Mouse (Mus musculus): ENCODE results near the gene Olfr1532-ps1. TPM values are rescaled to one million over a fixed set of nuclear protein-coding genes. Genes with fewer than 3 reads are reported as not detected.
"Not testable (repeated sequence)": the region's sequence is repeated elsewhere in the genome, so short reads cannot be mapped to it uniquely, and the experiment has no call there.

Olfr1532-ps1 gene
- total RNA-seq (2021): not detected
- long read RNA-seq: 0 reads

DNA sequence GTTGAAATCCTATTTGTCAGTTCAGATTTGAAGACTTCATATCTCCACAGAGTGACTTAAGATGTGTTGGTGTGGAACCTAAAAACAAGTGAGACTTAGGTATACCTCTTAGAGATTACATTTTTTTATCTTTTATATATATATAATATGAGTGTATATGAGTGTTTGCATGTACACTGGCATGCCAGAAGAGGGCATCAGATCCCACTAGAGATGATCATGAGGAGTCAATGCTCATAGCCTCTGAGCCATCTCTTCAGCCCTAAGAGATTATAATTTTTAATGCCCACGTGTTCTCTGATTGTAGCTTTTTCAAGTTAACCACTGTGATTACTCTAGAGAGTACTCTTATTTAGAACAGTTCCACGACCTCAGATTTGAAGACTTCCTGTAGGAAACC, at the start of gene Olfr1532-ps1:
Gene Olfr1532-ps1 (plus strand): TSS at position 326 of the 400 bp plus-strand sequence.
- no peak for DNase-seq (ENCODE audit: low spot score in 2 of 2)

DNA sequence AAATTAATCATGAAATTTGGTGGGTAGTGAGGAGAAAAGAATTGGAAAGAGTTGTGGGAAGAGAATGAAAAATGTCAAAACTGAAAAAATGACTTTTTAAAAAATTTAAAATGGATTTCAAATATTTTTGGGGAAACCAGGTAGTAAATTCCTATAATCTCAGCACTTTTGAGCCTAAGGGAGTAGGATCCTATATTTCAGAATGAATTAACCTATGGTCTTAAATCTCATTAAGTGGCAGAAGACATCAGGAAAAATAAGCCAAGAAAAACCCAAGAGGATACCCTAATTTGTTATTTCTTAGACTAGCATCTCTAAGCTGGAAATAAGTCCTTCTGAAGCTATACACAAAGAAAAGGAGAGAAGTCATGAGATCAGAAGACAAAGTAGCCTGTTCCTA, 44.9 kb upstream of the Olfr1532-ps1 start, which contains the start of gene Olfr704:
Gene Olfr704 (plus strand): TSS at position 301 of the 400 bp plus-strand sequence.
- DNase-seq (ENCODE audit: low spot score in 2 of 2): no peak

DNA sequence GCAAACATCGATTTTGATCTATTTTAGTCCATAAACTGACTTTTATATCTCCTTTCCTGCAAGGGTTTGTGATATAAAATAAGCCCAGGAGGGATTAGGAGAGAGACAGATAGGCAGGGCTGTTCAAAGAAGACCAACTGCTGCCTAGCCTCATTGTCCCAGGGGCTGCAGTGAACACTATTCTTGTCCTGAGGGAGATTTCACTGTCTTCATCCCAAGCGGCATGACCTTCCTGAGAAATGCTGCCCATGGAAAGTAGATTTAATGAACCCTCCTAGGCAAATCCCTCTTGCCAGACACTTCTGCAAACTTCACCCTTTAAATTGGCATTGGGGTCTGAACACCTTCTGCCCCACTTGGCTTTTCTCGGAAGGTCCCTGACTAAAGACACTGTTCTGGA, 31.0 kb upstream of the Olfr1532-ps1 start, which contains the start of gene Olfr705:
Gene Olfr705 (minus strand): TSS at position 101 of the 400 bp plus-strand sequence.
- no peak for DNase-seq (ENCODE audit: low spot score in 2 of 2)

DNA sequence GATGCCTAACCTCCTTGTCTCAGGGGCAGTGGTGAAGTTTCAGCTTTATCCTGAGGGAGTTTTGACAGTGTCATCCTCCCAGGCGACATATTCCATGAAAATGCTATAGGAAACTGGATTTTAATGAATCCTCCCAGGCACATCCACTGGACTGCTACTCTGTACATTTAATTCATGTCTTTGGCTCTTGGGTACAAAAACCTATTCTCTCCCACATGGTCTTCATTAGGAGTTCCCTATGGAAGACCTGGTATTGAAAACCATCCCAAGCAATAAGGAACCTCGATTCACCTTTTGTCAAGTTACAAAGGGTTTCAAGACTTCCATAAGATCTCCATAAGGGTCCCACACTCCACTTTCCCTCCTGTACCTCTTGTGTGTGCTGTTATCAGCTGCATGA, 19.7 kb upstream of the Olfr1532-ps1 start, which contains the start of gene Olfr706:
Gene Olfr706 (minus strand): TSS at position 101 of the 400 bp plus-strand sequence.
- no peak for DNase-seq (ENCODE audit: low spot score in 2 of 2)

DNA sequence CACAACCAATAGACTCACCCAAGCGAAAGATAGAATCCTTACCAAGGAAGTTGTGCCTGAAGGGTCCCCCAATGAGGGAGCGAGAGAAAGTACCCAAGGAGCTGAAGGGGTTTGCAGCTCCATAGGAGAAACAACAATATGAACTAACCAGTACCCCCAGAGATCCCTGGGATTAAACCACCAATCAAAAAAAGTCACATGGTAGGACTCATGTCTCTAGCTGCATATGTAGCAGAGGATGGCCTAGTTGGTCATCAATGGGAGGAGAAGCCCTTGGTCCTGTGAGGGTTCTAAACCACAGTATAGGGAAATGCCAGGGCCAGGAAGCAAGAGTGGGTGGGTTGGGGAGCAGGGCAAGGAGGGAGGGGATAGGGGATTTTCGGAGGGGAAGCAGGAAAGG, 6.7 kb upstream of the Olfr1532-ps1 start, which contains the start of gene Olfr707:
Gene Olfr707 (minus strand): TSS at position 101 of the 400 bp plus-strand sequence.
- DNase-seq (ENCODE audit: low spot score in 2 of 2): not testable (repeated sequence)

DNA sequence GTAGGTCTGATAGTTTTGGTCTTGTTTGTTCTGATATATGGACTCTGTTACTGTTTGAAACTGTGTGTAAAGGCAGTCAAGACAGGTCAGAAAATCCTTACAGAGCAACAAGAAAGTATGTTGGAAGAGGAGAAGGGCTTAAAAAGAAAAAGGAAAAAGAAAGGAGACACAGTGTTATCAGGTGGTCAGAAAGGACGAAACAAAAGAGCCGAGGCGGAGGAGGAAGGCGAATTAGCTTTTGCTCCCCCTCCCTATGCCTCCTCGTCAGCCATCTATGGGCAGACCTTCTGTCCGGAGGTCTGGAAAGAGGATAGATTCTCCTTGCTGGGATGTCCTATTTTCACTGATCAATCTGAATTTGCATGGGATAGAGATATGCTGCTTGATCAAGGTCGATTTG, 13.2 kb downstream of the Olfr1532-ps1 start:
- not testable (repeated sequence) for DNase-seq (ENCODE audit: low spot score in 2 of 2)

DNA sequence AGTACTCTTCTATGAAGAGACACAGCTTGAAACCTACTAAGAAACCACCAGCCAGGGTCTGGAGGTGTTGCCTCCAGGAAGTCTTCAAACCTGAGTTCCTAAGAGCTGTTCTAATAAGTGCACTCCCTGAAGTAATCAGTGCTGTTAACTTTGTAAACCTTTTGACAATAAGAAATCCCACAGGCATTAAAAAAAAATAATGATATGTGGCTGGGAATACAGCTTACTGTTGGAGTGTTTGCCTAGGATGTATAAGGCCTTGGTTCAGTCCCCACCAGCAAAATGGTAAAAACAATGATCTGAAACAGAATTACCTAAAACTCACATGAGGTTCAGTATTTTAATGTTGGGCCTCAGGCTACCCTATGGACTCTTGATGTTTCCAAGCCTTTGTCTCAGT, 24.3 kb downstream of the Olfr1532-ps1 start, which contains the start of gene Olfr709-ps1:
Gene Olfr709-ps1 (minus strand): TSS at position 101 of the 400 bp plus-strand sequence.
- no peak for DNase-seq (ENCODE audit: low spot score in 2 of 2)

DNA sequence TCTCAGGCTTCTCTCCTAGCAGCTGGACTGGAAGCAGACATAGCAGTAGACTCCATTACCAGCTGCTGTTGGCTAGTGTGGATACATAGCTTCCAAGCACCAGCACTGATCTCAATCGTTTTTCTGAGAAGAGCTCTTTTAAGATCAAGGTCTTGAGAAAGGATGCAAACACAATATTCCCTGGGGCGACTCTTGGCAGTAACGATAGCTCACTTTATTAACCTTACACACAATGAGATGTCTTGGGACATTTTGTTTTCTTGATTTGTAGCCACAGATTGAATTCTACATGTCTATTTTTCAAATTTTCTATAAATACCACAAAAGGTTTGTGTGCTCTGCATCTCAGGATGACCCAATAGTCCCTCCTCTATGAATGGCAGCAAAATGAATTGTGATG, 40.4 kb downstream of the Olfr1532-ps1 start, which contains the start of gene Olfr710:
Gene Olfr710 (minus strand): TSS at position 101 of the 400 bp plus-strand sequence.
- DNase-seq (ENCODE audit: low spot score in 2 of 2): no peak

DNA sequence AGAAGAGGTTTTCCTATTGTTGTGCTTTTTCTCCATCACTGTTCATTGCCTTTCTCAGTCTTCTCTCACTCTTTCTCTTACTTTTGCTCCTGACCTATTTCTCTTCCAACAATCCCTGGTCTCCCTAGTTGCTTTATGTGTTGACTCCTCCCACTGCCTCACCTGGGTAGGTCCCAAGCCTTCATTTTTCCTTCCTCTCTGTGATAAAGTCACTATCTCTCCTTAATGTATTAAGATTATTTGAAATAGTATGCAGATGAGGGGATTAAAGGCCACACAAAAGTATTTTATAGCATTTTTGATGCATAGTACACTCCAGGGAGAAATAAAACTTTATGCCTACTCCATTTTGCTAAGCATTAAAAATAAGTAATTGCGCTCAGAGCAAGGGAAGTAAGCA, 56.0 kb downstream of the Olfr1532-ps1 start, which contains the start of gene Olfr6:
Gene Olfr6 (minus strand): TSS at position 101 of the 400 bp plus-strand sequence.
- DNase-seq (ENCODE audit: low spot score in 2 of 2): no peak

Other genes with a start within 250 kb of the Olfr1532-ps1 start
- gene Olfr693, start 227.4 kb upstream of the Olfr1532-ps1 start, total RNA-seq (2021): not detected
- not detected for gene Olfr694, start 216.2 kb upstream of the Olfr1532-ps1 start, total RNA-seq (2021)
- not detected for gene Olfr695, start 191.6 kb upstream of the Olfr1532-ps1 start, total RNA-seq (2021)
- not detected for gene Olfr697, start 165.6 kb upstream of the Olfr1532-ps1 start, total RNA-seq (2021)
- not detected for gene Olfr698, start 152.6 kb upstream of the Olfr1532-ps1 start, total RNA-seq (2021)
- gene Olfr699, start 114.8 kb upstream of the Olfr1532-ps1 start, total RNA-seq (2021): not detected
- gene Olfr700, start 99.2 kb upstream of the Olfr1532-ps1 start, total RNA-seq (2021): not detected
- not detected for gene Olfr701, start 93.9 kb upstream of the Olfr1532-ps1 start, total RNA-seq (2021)
- not detected for gene Olfr702, start 74.1 kb upstream of the Olfr1532-ps1 start, total RNA-seq (2021)
- gene Olfr703, start 64.6 kb upstream of the Olfr1532-ps1 start, total RNA-seq (2021): not detected
- gene Olfr704, start 44.8 kb upstream of the Olfr1532-ps1 start, total RNA-seq (2021): not detected
- gene Olfr705, start 31.1 kb upstream of the Olfr1532-ps1 start, total RNA-seq (2021): not detected
- gene Olfr706, start 19.8 kb upstream of the Olfr1532-ps1 start, total RNA-seq (2021): not detected
- gene Olfr707, start 6.8 kb upstream of the Olfr1532-ps1 start, total RNA-seq (2021): not detected
- not detected for gene Olfr709-ps1, start 24.2 kb downstream of the Olfr1532-ps1 start, total RNA-seq (2021)
- gene Olfr710, start 40.3 kb downstream of the Olfr1532-ps1 start, total RNA-seq (2021): not detected
- gene Olfr6, start 55.9 kb downstream of the Olfr1532-ps1 start, total RNA-seq (2021): under 1 TPM; 0.25 to 0.33 TPM
- not detected for gene Olfr711, start 67.5 kb downstream of the Olfr1532-ps1 start, total RNA-seq (2021)
- gene Olfr2, start 98.1 kb downstream of the Olfr1532-ps1 start, total RNA-seq (2021): not detected
- not detected for gene Olfr713, start 123.2 kb downstream of the Olfr1532-ps1 start, total RNA-seq (2021)
- not detected for gene Olfr714, start 163.0 kb downstream of the Olfr1532-ps1 start, total RNA-seq (2021)
- not detected for gene Olfr17, start 185.2 kb downstream of the Olfr1532-ps1 start, total RNA-seq (2021)
- gene Olfr715b, start 202.4 kb downstream of the Olfr1532-ps1 start, total RNA-seq (2021): not detected
- not detected for gene Olfr715, start 223.1 kb downstream of the Olfr1532-ps1 start, total RNA-seq (2021)
- not detected for gene Olfr716, start 230.3 kb downstream of the Olfr1532-ps1 start, total RNA-seq (2021)

All from layer of hippocampus, postnatal 10 days (tissue).